Mouse (Mus musculus) megakaryocyte, adult 5-6 weeks (primary cell): ENCODE measurements around the gene Itgb3bp. TPM values are rescaled to one million over a fixed set of nuclear protein-coding genes. Genes with fewer than 3 reads are reported as not detected.

Source experiments
- ATAC-seq: 2 replicates; pipeline ENCODE4 v1.8.0; 2016; ENCODE audit warnings: mild to moderate bottlenecking, inconsistent platforms; ENCODE audit not compliant: poor library complexity, severe bottlenecking
- total RNA-seq, 2 experiments: library from RNA; stranded (forward) in 1 of 2; stranded (reverse) in 1 of 2; fragments of 153-499, 151-499 nt in 1 of 2; fragments of 221-1000, 200-1000 nt in 1 of 2; gene quantifications; 2 replicates each; pipeline versions ENCODE4 v1.2.3 to v1.2.4; 2015 to 2017

Itgb3bp gene
- total RNA-seq, 2 experiments from 2014 or later, result 7.7 to 11.8 TPM

DNA sequence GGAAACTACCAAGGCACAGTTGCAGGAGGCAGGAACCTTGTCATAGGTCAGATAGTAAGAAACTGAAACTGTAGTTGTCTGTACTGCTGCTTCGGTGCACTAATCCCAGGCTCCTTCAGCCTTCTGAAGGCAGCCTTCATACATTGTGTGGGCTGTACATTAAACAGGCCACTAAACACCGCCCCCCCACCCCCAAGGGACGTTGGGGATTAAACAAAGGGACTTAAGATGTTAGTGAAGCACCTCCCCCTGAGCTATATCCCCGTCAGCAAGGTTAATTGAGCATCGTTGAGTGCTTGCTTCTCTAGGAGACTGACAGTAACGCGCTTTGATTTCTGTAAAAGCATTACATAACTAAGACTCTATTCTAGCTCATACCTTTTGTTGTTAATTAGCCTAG lies 189.8 kb downstream of the Itgb3bp start:
- no peak for ATAC-seq

DNA sequence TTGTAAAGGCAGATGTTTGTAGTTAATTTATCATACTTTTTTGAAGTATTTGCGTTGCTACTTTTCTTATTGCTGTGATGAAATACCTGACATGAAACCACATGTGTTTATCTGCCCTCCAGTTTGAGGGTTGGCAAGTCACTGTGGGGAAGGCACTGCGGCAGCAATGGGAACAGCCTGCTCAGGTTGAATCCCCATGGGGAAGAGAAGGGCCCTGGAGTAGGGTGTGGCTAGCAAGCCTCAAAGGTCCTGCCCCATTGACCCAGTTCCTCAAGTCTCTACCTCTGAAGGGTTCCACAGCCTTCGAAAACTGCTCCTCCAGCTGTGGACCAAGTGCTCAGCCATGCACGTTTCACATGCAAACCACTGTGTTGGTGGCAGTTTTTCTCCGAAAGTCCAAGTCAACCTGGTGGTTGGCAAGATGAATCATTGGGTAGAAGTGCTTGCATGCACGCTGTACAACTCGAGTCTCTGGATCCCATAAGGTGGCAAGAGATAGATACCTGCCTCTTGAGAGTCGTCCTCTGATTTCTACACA lies 203.6 kb downstream of the Itgb3bp start:
- no peak for ATAC-seq

DNA sequence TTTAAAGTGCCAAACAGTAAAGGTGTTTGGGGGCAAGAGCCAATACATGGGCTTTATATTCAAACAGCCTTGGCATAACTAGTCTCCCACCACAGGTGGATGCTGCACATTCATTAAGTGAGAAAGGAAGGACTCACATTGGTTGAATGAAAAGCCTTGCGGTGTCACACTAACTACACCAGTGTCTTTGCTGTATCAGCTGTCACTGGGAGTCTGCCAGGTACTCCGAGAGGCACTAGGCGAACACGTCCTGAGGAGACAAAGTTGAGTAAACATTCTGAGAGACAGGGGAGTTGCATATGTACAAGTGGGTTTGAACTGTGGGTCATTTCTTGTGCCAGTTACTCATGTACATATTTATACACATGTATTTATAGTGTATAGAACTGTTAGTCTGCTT lies 205.3 kb downstream of the Itgb3bp start:
- ATAC-seq, result no peak

DNA sequence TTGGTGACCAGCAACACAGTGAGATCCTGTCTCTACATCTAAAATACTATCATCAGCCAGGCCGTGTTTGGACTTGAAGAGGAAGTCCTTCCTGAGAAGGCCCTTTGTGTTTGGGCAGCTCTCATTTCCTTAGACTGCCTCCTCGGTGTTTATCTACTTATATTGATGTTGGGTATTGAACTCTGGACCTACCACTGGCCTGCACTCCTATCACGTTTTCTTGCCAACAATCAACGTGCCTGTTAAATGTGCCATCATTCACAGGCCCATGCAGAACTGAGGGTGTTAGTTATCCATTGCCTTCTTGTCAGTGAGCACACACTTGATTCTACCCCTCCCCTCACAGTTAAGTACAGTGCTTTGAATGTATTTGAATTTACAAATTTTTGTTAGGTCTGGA lies 211.7 kb downstream of the Itgb3bp start:
- no peak for ATAC-seq

DNA sequence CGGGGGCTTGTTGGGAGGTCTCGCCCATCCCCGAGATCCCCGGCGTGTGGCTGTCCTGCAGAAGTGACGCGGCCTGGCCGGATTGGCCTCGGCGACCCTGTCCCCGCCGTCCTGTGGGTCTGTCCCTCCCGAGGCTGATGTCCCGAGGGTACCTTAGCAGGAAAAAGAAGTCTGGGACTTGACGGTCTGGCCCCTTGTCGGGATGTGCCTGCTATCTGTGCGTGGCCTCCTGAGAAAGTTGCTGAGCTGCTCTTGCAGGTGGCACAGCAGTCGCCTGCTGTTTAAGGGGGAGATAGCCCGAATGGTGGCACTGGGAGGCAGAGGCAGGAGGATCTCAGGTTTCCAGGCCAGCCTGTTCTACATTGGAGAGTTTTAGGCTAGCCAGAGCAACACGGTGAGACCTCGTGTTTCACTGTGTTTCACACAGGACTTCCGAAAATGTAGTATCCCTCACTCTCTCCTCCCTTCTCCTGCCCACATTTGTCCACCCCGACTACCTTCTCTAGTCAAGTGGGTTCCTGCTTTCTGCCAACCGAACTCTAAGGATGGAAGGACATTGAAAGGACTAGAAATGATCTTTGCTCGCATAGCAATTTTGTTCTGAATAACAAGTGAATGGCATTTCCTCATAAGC lies 213.7 kb downstream of the Itgb3bp start:
- peak; percentile 10 for ATAC-seq

Other genes starting within 250 kb of the Itgb3bp start
- 13.0 and 17.3 TPM in 2 replicates for gene Alg6, start 214.1 kb downstream of the Itgb3bp start, total RNA-seq (2015)
- gene Alg6, start 214.1 kb downstream of the Itgb3bp start, total RNA-seq (2017), result 7.1 and 14.6 TPM in 2 replicates
- 2.1 and 11.8 TPM in 2 replicates for gene Efcab7, start 100.6 kb downstream of the Itgb3bp start, total RNA-seq (2015)
- gene Efcab7, start 100.6 kb downstream of the Itgb3bp start, total RNA-seq (2017), result 1.4 and 1.6 TPM in 2 replicates
- 7.4 and 7.6 TPM in 2 replicates for gene Pgm1, start 399 bp downstream of the Itgb3bp start, total RNA-seq (2015)
- 11.6 and 12.8 TPM in 2 replicates for gene Pgm1, start 399 bp downstream of the Itgb3bp start, total RNA-seq (2017)
- 0.07 TPM in 1 of 2 replicates, not detected in the other for gene Ror1, start 166.0 kb upstream of the Itgb3bp start, total RNA-seq (2015)
- gene Ror1, start 166.0 kb upstream of the Itgb3bp start, total RNA-seq (2017), result 0.11 TPM in 1 of 2 replicates, not detected in the other